Mouse (Mus musculus) E14TG2a.4 (cell line): ENCODE data around the gene Syt15.

ENCODE experiments used
- CTCF ChIP-seq: conservative IDR thresholded peaks from 2 replicates; pipeline ENCODE4 v1.5.1; 2014; ENCODE audit warnings: low read length
- NANOG ChIP-seq: IDR thresholded peaks from 2 replicates; pipeline ENCODE4 v1.6.1; 2014; ENCODE audit warnings: borderline replicate concordance, low read length, mixed read lengths

DNA sequence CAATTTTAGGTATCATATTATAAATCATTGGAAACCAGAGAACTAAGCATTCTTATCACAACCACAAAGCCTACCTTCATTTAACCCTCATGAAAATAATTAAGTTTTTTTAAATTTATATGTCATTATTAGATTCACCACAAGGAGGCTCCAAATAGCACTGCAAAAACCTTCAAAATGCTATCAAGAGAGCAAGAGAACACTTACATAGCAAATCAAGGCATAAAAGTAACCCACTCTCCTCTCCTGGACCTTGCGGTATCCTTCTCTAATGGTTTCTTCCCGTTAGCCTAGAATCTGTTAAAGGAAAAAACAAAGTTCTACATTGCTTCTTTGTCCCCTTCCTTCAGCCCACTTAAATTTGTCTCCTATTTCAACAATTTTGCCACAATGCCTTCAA, 53.9 kb downstream of the Syt15 start:
- TF ChIP-seq CTCF = peak; percentile 35
- no peak for TF ChIP-seq NANOG
